Mouse (Mus musculus): ENCODE measurements around the gene Vmn1r77.
"Not testable (repeated sequence)": the region's sequence is repeated elsewhere in the genome, so short reads cannot be mapped to it uniquely, and the experiment has no call there.

The Vmn1r77 gene

GRCm38 (mm10) chr7:12036452-12036851 lies at the start of gene Vmn1r77:
Gene Vmn1r77 (plus strand): TSS chr7:12036752.
- not testable (repeated sequence) for DNase-seq

- DNase-seq: not testable (repeated sequence)
These were observed 25.1 kb upstream of the Vmn1r77 start for GRCm38 (mm10) chr7:12011491-12011890.

GRCm38 (mm10) chr7:12012392-12012791 lies 24.2 kb upstream of the Vmn1r77 start:
- DNase-seq: not testable (repeated sequence)

GRCm38 (mm10) chr7:12013106-12013505 lies 23.4 kb upstream of the Vmn1r77 start:
- no peak for DNase-seq

GRCm38 (mm10) chr7:12017829-12018228 lies 18.7 kb upstream of the Vmn1r77 start:
- not testable (repeated sequence) for DNase-seq

- DNase-seq: no peak
These were observed 4.1 kb downstream of the Vmn1r77 start for GRCm38 (mm10) chr7:12040664-12041063.
